Mouse (Mus musculus): ENCODE results near the gene Plxdc1. TPM values are rescaled to one million over a fixed set of nuclear protein-coding genes. Genes with fewer than 3 reads are reported as not detected.
A peak's percentile ranks its signal among the peaks of the same experiment; 100 is the strongest.
"Not testable (repeated sequence)": the region's sequence is repeated elsewhere in the genome, so short reads cannot be mapped to it uniquely, and the experiment has no call there.

Plxdc1 gene
- polyA plus RNA-seq, 1 experiment from 2014 or later: 1.8 TPM

DNA sequence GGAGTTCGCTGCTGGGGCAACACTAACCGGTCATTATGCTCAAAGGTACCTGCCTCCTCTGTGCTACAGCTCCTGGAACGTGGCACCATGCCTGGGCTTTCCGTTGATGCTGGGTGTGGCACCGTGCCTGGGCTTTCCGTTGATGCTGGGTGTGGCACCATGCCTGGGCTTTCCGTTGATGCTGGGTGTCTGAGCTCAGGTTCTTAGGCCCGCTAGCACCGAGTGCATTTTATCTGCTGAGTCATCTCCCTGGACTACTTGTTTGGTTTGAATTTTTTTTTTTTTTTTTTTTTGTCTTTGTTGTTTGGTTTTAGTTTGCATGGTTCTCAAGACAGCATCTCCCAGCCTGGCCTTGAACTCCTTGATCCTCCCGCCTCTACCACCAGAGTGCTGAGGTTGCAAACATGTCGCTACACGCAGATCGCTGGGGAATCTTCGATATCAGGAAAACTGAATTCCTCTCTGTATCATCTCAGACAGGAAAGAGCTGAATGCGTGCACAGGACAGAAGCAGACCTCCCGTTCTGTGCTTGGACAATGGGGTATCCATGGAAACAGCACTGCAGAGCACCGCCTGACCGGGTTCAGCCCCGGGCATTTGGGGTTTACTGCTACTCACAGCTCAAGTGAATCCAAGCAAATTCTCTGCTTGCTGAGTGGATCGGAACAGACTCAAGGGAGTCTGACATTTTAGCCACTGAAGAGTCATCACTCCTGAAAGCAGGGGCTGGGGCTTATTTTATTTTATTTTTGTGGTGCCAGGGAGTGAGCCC is 36.4 kb downstream of the Plxdc1 start:
- Histone ChIP-seq H3K36me3 (ENCODE audit: insufficient read depth, low read length) (no peaks in the 10 kb centered on the region), H3K27ac (no peak overlapping the region), H3K9ac (ENCODE audit: low read depth, low read length) (0 out of 2 replicates have a peak overlapping the region, but pooled peaks have one; percentile 18), H3K4me2 (ENCODE audit: low read length) (no peak overlapping the region), H3K9me3 (replicated peaks; ENCODE audit: low read length) (no peaks in the 10 kb centered on the region), H3K4me3 (replicated peaks; ENCODE audit: low read depth, low read length) (no peak overlapping the region), H3K27me3 (ENCODE audit: insufficient read depth, low read length) (no peaks in the 10 kb centered on the region), H3K4me1 (replicated peaks; ENCODE audit: insufficient read depth, low read length) (no peaks in the 10 kb centered on the region)
- no peak for TF ChIP-seq CTCF (IDR thresholded peaks at IDR 0.05; ENCODE audit: low read depth)
- no peak for ATAC-seq (replicated peaks; ENCODE audit: low FRiP score, low read depth)
- DNase-seq (ENCODE audit: low spot score): peak; percentile 32
- WGBS: 48% methylated on average over 20 of the region's 20 CpGs

GRCm38 (mm10) chr11:97947426-97947825 is 38.8 kb downstream of the Plxdc1 start:
- ATAC-seq (replicated peaks; ENCODE audit: low FRiP score, low read depth): no peak

GRCm38 (mm10) chr11:97945738-97946289 is 40.4 kb downstream of the Plxdc1 start:
- H3K4me2 ChIP-seq (ENCODE audit: low read length); H3K9me3 ChIP-seq (replicated peaks; ENCODE audit: low read length); H3K27me3 ChIP-seq (ENCODE audit: insufficient read depth, low read length); H3K36me3 ChIP-seq (ENCODE audit: insufficient read depth, low read length); DNase-seq (ENCODE audit: low spot score); H3K9ac ChIP-seq (ENCODE audit: low read depth, low read length); H3K27ac ChIP-seq; H3K4me1 ChIP-seq (replicated peaks; ENCODE audit: insufficient read depth, low read length); ATAC-seq (replicated peaks; ENCODE audit: low FRiP score, low read depth); H3K4me3 ChIP-seq (replicated peaks; ENCODE audit: low read depth, low read length): not testable (repeated sequence)
- 90% methylated on average over 7 of the region's 7 CpGs for WGBS

More at GRCm38 (mm10) chr11:97947426-97947825, 38.8 kb downstream of the Plxdc1 start:
- no peak overlapping the region for H3K4me3 ChIP-seq (replicated peaks; ENCODE audit: low read depth, low read length)
- no peak overlapping the region for H3K4me2 ChIP-seq (ENCODE audit: low read length)
- no peak overlapping the region for H3K9ac ChIP-seq (ENCODE audit: low read depth, low read length)
- 11% methylated on average over 7 of the region's 7 CpGs for WGBS
- no peak overlapping the region for H3K27ac ChIP-seq
- no peaks in the 10 kb centered on the region for H3K4me1 ChIP-seq (replicated peaks; ENCODE audit: insufficient read depth, low read length)
- no peaks in the 10 kb centered on the region for H3K36me3 ChIP-seq (ENCODE audit: insufficient read depth, low read length)
- peak; percentile 70 for TF ChIP-seq CTCF (IDR thresholded peaks at IDR 0.05; ENCODE audit: low read depth)
- no peaks in the 10 kb centered on the region for H3K9me3 ChIP-seq (replicated peaks; ENCODE audit: low read length)
- DNase-seq (ENCODE audit: low spot score): peak; percentile 62
- no peaks in the 10 kb centered on the region for H3K27me3 ChIP-seq (ENCODE audit: insufficient read depth, low read length)

- Histone ChIP-seq H3K36me3 (ENCODE audit: insufficient read depth, low read length) (no peaks in the 10 kb centered on the region), H3K9ac (ENCODE audit: low read depth, low read length) (no peak overlapping the region), H3K27ac (no peak overlapping the region), H3K27me3 (ENCODE audit: insufficient read depth, low read length) (no peaks in the 10 kb centered on the region), H3K4me3 (replicated peaks; ENCODE audit: low read depth, low read length) (no peak overlapping the region), H3K9me3 (replicated peaks; ENCODE audit: low read length) (no peaks in the 10 kb centered on the region), H3K4me2 (ENCODE audit: low read length) (no peak overlapping the region), H3K4me1 (replicated peaks; ENCODE audit: insufficient read depth, low read length) (no peaks in the 10 kb centered on the region)
- 77% methylated on average over 10 of the region's 10 CpGs for WGBS
- ATAC-seq (replicated peaks; ENCODE audit: low FRiP score, low read depth) (no peak), DNase-seq (ENCODE audit: low spot score) (no peak)
- TF ChIP-seq CTCF (IDR thresholded peaks at IDR 0.05; ENCODE audit: low read depth): no peak
These were observed 41.2 kb downstream of the Plxdc1 start for GRCm38 (mm10) chr11:97945031-97945430.

DNA sequence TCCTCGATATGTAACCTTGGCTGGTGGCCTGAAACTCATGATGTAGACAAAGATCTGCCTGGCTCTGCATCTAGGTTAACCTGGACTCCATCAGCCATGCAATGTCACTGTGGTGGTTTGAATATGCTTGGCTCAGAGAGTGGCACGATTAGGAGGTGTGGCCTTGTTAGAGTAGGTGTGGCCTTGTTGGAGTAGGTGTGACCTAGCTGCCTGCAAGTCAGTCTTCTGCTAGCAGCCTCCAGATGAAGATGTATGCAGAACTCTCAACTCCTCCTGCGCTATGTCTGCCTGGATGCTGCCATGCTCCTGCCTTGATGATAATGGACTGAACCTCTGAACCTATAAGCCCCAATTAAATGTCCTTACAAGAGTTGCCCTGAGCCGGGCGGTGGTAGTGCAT is 43.0 kb downstream of the Plxdc1 start:
- no peaks in the 10 kb centered on the region for H3K27me3 ChIP-seq (ENCODE audit: insufficient read depth, low read length)
- H3K4me2 ChIP-seq (ENCODE audit: low read length): no peak overlapping the region
- H3K4me1 ChIP-seq (replicated peaks; ENCODE audit: insufficient read depth, low read length): no peaks in the 10 kb centered on the region
- H3K9me3 ChIP-seq (replicated peaks; ENCODE audit: low read length): no peaks in the 10 kb centered on the region
- H3K36me3 ChIP-seq (ENCODE audit: insufficient read depth, low read length): no peaks in the 10 kb centered on the region
- no peak overlapping the region for H3K27ac ChIP-seq
- no peak overlapping the region for H3K9ac ChIP-seq (ENCODE audit: low read depth, low read length)
- DNase-seq (ENCODE audit: low spot score) (no peak), ATAC-seq (replicated peaks; ENCODE audit: low FRiP score, low read depth) (no peak)
- 83% methylated on average over 5 of the region's 5 CpGs for WGBS
- no peak overlapping the region for H3K4me3 ChIP-seq (replicated peaks; ENCODE audit: low read depth, low read length)
- no peak for TF ChIP-seq CTCF (IDR thresholded peaks at IDR 0.05; ENCODE audit: low read depth)

GRCm38 (mm10) chr11:97942420-97943111 is 43.7 kb downstream of the Plxdc1 start:
- Histone ChIP-seq H3K27me3 (ENCODE audit: insufficient read depth, low read length) (no peaks in the 10 kb centered on the region), H3K27ac (no peak overlapping the region), H3K9ac (ENCODE audit: low read depth, low read length) (no peak overlapping the region), H3K4me1 (replicated peaks; ENCODE audit: insufficient read depth, low read length) (no peaks in the 10 kb centered on the region), H3K4me3 (replicated peaks; ENCODE audit: low read depth, low read length) (no peak overlapping the region), H3K36me3 (ENCODE audit: insufficient read depth, low read length) (no peaks in the 10 kb centered on the region), H3K9me3 (replicated peaks; ENCODE audit: low read length) (no peaks in the 10 kb centered on the region), H3K4me2 (ENCODE audit: low read length) (no peak overlapping the region)
- no peak for DNase-seq (ENCODE audit: low spot score)
- no peak for ATAC-seq (replicated peaks; ENCODE audit: low FRiP score, low read depth)
- 79% methylated on average over 15 of the region's 15 CpGs for WGBS
- no peak for TF ChIP-seq CTCF (IDR thresholded peaks at IDR 0.05; ENCODE audit: low read depth)
